Comparison of ENCODE assay signal across 50 mouse cellular contexts in the genomic region with DNA sequence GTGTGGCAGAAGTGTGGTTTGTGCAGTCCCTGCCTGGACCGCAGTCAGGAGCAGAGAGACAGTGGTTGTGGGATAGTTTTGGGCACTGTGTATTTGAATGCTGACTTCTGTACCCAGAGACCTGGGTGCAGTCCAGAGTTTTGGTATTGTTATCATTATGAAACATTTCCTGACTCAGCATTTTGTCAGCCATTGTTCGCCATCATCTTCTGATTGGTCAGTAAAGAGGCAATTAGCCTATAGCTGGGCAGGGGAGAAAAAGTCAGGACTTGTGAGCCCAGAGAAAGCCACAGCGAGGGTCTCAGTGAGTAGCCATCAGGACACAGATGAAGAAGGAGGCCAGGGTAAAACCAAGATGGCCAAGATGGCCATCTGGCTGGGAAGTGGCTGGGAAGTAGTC. TPM values are rescaled to one million over a fixed set of nuclear protein-coding genes. Genes with fewer than 3 reads are reported as not detected.
"Had no signal": no experiment of that assay in that cellular context is flagged by ENCODE, and none has a peak within 500 bp of the region (broad histone marks: within the 10 kb centered on the region; RNA-seq: fewer than 3 reads in every experiment).

No protein-coding gene starts in this region.

- H3K27ac ChIP-seq: heart, embryonic 13.5 days; heart, embryonic 15.5 days; hindbrain, embryonic 10.5 days; hindbrain, embryonic 12.5 days; hindbrain, embryonic 13.5 days; hindbrain, embryonic 14.5 days; hindbrain, embryonic 15.5 days; hindbrain, postnatal 0 days; intestine, embryonic 15.5 days; kidney, embryonic 15.5 days; kidney, postnatal 0 days; layer of hippocampus, adult 2 months; left cerebral cortex, adult 2 months had no signal

- H3K4me1 ChIP-seq: heart, embryonic 12.5 days; heart, embryonic 13.5 days; heart, embryonic 15.5 days; hindbrain, embryonic 10.5 days; hindbrain, embryonic 12.5 days; intestine, embryonic 15.5 days; kidney, embryonic 15.5 days had no signal

- H3K4me2 ChIP-seq: heart, embryonic 12.5 days; heart, embryonic 13.5 days; heart, embryonic 15.5 days; hindbrain, embryonic 12.5 days; hindbrain, embryonic 13.5 days; hindbrain, embryonic 14.5 days; hindbrain, embryonic 15.5 days; intestine, embryonic 15.5 days; kidney, embryonic 15.5 days had no signal

- H3K27me3 ChIP-seq: hindbrain, embryonic 15.5 days had no signal

- DNase-seq: heart, postnatal 10 days; heart, postnatal 36 days; heart, postnatal 4 days; kidney, adult 11 months; kidney, adult 18-20 months; kidney, adult 2 months; kidney, adult 8-10 months; kidney, adult 9 months; kidney, postnatal 10 days; kidney, postnatal 14 days; kidney, postnatal 25 days; kidney, postnatal 36 days; kidney, postnatal 4 days; layer of hippocampus, adult 9-11 months; layer of hippocampus, postnatal 36 days had no signal

- H3K9me3 ChIP-seq: heart, embryonic 12.5 days; heart, embryonic 13.5 days; heart, embryonic 15.5 days; hindbrain, embryonic 10.5 days; hindbrain, embryonic 12.5 days; hindbrain, embryonic 13.5 days; hindbrain, embryonic 15.5 days; intestine, embryonic 15.5 days; kidney, embryonic 15.5 days had no signal

- H3K4me3 ChIP-seq: heart, embryonic 12.5 days; heart, embryonic 13.5 days; heart, embryonic 15.5 days; hindbrain, embryonic 10.5 days; hindbrain, embryonic 12.5 days; hindbrain, embryonic 13.5 days; hindbrain, embryonic 15.5 days; intestine, embryonic 15.5 days; kidney, embryonic 15.5 days; layer of hippocampus, adult 2 months; left cerebral cortex, adult 2 months had no signal

- ATAC-seq: hindbrain, embryonic 16.5 days; hindbrain, postnatal 0 days; inflammation-experienced regulatory T-cells, adult 6 months; intestine, embryonic 15.5 days; intestine, embryonic 16.5 days; intestine, postnatal 0 days had no signal

- H3K36me3 ChIP-seq: heart, embryonic 12.5 days; heart, embryonic 13.5 days; heart, embryonic 15.5 days; hindbrain, embryonic 10.5 days; hindbrain, embryonic 12.5 days; hindbrain, embryonic 13.5 days; hindbrain, embryonic 15.5 days; intestine, embryonic 15.5 days; kidney, embryonic 15.5 days had no signal

- H3K9ac ChIP-seq: heart, embryonic 12.5 days; heart, embryonic 13.5 days; heart, embryonic 15.5 days; hindbrain, embryonic 12.5 days; hindbrain, embryonic 13.5 days; hindbrain, embryonic 14.5 days; hindbrain, embryonic 15.5 days; intestine, embryonic 15.5 days; kidney, embryonic 15.5 days had no signal

RNA-seq across cellular contexts. Expression of a gene that starts 4.2 kb away (rescaled TPM):
- total RNA-seq: heart, postnatal 10 days; heart, postnatal 25 days; heart, postnatal 36 days; heart, postnatal 4 days; hematopoietic stem cell, adult 5-6 weeks; hindbrain, postnatal 0 days; layer of hippocampus, adult 18-20 months; layer of hippocampus, adult 2 months; layer of hippocampus, adult 8-10 months; layer of hippocampus, postnatal 10 days; layer of hippocampus, postnatal 14 days; layer of hippocampus, postnatal 25 days; layer of hippocampus, postnatal 36 days; left cerebral cortex, adult 18-20 months; left cerebral cortex, adult 2 months; left cerebral cortex, adult 8-10 months had no signal
- polyA plus RNA-seq: heart, embryonic 12.5 days; heart, embryonic 13.5 days; heart, embryonic 14.5 days; heart, embryonic 15.5 days; heart, embryonic 16.5 days; heart, postnatal 0 days; hindbrain, embryonic 10.5 days; hindbrain, embryonic 11.5 days; hindbrain, embryonic 12.5 days; hindbrain, embryonic 13.5 days; hindbrain, embryonic 14.5 days; hindbrain, embryonic 15.5 days; hindbrain, embryonic 16.5 days; hindbrain, postnatal 0 days; intestine, embryonic 14.5 days; intestine, embryonic 15.5 days; intestine, embryonic 16.5 days; intestine, postnatal 0 days; kidney, adult 2 months; kidney, embryonic 14.5 days; kidney, embryonic 15.5 days; kidney, embryonic 16.5 days; kidney, postnatal 0 days; large intestine, adult 2 months had no signal

RNA-seq across cellular contexts. Expression of a gene that starts 5.7 kb away (rescaled TPM):
- total RNA-seq: hematopoietic stem cell, adult 5-6 weeks had no signal
- polyA plus RNA-seq: heart, embryonic 13.5 days; inflammation-experienced regulatory T-cells, adult 6 months had no signal

RNA-seq across cellular contexts. Expression of a gene that starts 12.7 kb away (rescaled TPM):
- total RNA-seq: heart, postnatal 10 days; heart, postnatal 25 days; heart, postnatal 36 days; heart, postnatal 4 days; hematopoietic stem cell, adult 5-6 weeks; hindbrain, postnatal 0 days; layer of hippocampus, postnatal 10 days; left cerebral cortex, adult 18-20 months had no signal
- polyA plus RNA-seq: heart, embryonic 12.5 days; heart, embryonic 13.5 days; heart, embryonic 14.5 days; heart, embryonic 15.5 days; heart, embryonic 16.5 days; heart, postnatal 0 days; hindbrain, embryonic 10.5 days; hindbrain, embryonic 11.5 days; hindbrain, embryonic 12.5 days; hindbrain, embryonic 13.5 days; hindbrain, embryonic 14.5 days; hindbrain, embryonic 15.5 days; hindbrain, embryonic 16.5 days; hindbrain, postnatal 0 days; inflammation-experienced regulatory T-cells, adult 6 months; intestine, embryonic 14.5 days; intestine, embryonic 15.5 days; intestine, embryonic 16.5 days; intestine, postnatal 0 days; kidney, embryonic 14.5 days; kidney, embryonic 15.5 days; kidney, embryonic 16.5 days; kidney, postnatal 0 days; large intestine, adult 2 months had no signal
